Mouse (Mus musculus): Measurements from ENCODE around the gene Ear1. TPM values are rescaled to one million over a fixed set of nuclear protein-coding genes. Genes with fewer than 3 reads are reported as not detected.
"Not testable (repeated sequence)": the region's sequence is repeated elsewhere in the genome, so short reads cannot be mapped to it uniquely, and the experiment has no call there.

Gene Ear1
- total RNA-seq (2021) = not detected

DNA sequence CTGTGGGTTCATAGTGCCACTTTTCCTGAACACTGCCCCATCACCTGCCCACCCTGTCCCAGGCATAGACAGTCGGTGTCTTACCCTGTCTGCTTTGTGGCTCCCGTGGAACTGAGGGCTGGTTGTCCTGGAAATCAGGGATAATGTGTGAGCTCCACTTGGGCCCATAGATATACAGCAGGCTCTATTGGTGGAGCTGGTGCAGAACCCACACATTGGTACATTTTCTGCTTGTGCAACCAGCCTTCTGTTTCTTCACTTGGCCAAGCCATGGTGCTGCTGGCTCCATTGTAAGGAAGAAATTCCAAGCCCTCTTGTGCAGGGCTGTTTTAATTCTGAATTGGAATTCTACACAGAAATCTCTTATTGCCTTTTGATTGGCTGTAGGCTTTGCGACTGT lies at the start of gene Ear1:
TSS of gene Ear1 (minus strand) at position 101 of the 400 bp plus-strand sequence.
- DNase-seq = not testable (repeated sequence)

DNA sequence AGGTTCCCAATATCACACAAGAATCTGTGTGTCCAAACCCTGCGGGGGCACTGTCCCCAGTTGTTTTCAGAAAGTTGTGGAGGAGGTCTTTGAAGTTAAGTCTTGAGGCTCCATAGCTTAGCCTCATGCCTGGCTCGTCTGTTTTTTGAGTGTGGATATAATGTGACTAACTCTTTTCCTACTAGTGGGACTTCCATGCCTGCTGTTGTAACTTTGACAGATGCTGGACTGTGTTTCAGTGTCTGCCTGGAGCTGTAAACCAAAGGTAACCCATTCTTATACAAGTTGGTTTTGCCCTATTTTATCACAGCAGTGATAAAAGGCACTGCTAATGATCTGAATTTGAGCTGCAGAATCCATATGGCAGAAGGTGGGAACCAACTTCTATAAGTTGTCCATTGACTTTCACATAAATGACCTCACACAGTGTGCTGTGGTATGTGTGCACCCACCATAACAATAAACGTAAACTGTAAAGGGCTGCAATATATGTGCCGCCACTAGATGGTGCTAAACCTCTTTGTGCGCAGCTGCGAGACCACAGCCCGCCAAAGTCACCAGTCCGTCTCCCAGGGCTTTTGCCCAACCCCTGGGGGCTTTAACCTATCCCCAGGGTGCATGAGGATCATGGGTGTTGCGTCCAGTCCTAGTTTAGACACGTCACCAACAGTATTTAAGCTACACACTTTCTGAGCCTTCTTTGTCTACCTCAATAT lies 49.5 kb upstream of the Ear1 start, which contains the start of gene Gm8113:
TSS of gene Gm8113 (plus strand) at position 703 of the 716 bp plus-strand sequence.
- peak; percentile 75 for DNase-seq

DNA sequence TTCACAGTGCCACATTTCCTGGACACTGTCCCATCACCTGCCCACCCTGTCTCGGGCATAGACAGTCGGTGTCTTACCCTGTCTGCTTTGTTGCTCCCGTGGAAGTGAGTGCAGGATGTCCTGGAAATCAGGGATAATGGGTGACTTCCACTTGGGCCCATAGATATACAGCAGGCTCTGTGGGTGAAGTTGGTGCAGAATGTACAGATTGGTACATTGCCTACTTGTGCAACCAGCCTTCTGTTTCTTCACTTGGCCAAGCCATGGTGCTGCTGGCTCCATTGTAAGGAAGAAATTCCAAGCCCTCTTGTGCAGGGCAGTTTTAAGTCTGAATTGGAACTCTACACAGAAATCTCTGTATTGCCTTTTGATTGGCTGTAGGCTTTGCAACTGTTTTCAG lies 48.1 kb upstream of the Ear1 start, which contains the start of gene Ear10:
TSS of gene Ear10 (minus strand) at position 101 of the 400 bp plus-strand sequence.
- DNase-seq = not testable (repeated sequence)

DNA sequence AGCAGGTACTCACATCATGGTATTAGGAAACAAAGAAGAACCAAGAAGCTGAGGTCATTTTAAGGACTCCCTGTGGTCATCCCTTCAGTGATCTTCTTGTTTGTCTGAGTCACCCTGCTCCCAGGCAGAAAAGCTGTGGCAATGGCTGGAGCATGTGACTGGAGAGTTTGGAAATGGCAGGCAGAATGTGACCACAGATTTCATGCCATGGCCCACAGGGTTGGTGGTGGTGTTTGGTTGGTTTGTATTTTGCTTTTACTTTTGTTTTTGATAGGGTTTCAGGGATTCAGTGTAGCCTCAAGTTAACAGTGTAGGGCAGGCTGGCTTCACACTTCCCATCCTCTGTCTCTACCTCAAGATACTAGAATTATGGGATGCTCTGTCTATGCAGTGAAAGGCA lies 42.9 kb upstream of the Ear1 start:
- DNase-seq = not testable (repeated sequence)

DNA sequence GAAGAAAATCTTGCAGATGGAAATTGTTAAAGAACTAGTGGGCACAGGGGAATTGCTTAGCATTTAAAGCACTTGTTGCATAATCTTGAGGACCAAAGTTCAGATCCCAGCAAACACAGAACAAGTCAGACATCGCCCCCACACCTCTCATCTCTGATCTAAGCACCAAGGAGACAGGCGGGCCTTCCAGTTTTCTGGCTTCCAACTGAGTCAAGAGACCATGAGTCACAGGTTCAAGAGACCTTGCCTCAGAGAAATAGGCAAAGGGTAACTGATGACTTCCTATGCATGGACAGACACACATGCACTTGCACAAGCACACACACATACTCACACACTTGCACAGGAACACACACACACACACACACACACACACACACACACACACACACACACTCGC lies 23.3 kb upstream of the Ear1 start:
- not testable (repeated sequence) for DNase-seq

DNA sequence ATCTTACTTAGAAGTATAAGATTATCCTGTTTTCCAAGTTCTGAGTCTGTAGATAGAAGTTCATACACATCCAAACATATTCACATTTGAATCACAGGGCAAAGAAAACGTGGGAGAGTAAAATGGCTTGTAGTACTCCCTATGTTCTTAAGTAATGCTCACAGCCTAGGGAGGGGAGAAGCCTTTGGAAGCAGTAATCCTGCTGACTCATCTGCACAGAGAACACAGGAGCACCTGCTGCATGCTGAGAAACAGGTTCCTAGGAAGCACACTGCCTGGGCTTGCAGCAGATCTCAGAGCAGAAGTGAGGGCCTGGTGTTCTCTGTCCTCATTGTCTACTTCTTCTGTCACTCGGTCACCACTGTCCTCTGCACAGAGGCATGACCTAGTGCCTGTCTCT lies 20.0 kb upstream of the Ear1 start:
- DNase-seq = not testable (repeated sequence)

DNA sequence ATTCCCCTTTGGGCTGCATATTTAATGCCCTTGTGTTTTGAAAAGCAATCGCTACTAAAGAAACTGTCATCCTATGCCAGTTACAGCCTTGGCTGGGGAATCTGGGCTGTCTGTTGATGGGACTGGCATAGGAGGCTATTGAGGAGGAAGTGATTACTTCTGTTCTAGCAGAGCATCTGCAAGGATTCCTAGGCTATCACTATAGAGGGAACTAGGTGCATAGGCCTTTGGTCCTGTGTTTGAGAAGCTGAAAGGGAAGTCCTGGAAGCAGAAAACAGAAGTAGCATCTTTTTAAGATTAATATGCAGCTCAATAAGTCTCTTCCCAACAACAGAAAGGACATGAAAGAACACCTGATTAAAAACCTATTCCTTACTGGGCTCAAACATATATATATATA lies 16.0 kb upstream of the Ear1 start:
- DNase-seq = not testable (repeated sequence)

DNA sequence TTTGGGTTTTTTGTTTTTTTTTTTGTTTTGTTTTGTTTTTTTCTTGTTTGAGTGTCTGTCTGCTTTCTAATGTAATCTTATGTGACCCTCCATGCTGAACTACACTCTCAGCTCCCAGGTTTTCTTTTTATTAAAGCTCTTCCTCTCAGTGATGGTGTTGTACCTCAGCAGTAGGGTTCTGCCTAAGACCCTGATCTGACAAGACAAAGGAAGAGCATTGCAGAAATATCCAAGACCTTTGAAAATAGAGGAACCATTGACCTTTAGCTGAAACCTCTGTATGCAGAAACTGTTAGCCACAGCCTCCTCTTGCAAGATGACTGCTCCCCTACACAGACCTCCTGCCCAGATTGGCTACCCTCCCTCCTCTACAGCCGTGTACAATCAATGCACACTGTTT lies 10.9 kb upstream of the Ear1 start:
- DNase-seq = not testable (repeated sequence)

DNA sequence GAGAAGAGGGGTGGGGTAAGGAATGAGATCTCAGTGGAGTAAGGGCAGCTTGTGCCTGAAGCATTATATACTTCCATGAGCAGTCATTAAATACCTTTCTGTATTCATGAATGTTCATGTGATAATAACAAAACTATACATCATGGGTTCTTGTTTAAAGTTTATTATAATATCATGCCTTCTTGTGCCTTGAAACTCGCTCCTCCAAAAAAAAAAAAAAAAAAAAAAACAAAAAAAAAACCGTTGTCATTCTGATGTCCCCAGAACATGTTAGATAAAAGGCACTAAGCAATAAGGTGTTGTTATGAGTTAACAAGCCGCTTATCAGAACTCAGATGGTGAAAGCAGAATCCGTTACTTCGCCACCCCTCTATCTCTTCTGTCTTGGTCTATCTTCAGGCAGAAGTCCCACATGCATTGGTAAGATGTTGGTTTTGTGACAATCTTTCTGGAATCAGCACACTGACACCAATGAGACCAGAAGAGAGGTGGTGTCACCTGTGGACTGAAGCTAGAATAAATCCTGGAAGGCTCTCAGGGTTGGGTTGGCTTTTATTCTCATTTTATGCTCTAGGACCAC lies 4.7 kb upstream of the Ear1 start:
- DNase-seq = not testable (repeated sequence)

DNA sequence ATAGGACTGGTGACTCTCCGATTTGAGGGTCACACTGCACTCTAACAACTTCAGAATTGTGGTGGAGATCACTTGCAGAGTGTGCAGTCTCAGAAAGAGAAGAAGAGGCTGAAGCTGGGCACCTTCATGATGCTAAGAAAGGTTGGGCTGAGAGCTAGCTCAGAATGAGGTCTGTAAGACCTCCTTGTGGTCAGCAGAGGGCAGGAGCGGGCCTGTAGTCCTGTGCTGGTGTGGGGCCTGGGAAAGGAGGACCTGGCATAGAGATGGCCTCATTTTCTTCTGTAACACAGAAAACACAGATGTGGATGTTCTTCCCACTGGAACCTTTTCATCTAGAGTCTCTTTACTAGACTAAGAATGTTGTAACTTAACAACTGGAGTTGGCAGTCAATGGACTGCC lies 2.5 kb upstream of the Ear1 start:
- not testable (repeated sequence) for DNase-seq

DNA sequence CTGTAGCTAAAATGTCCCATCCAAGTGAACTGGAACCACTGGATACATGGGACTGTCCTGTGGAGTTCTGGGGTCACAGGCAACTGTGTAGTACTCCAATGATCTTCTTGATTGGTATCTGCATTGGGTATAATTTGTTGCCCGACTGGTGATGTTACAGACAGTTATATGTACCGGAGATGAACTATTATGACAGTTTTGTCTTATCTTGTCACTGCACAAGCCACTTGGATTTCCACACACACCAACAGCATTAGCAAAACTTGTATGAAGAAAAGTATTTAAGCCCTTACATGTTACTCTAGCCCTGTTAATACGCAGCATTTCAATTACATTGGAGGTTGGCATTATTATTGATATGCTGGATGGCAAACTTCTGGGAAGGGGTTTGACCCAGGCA lies 455 bp downstream of the Ear1 start:
- not testable (repeated sequence) for DNase-seq

DNA sequence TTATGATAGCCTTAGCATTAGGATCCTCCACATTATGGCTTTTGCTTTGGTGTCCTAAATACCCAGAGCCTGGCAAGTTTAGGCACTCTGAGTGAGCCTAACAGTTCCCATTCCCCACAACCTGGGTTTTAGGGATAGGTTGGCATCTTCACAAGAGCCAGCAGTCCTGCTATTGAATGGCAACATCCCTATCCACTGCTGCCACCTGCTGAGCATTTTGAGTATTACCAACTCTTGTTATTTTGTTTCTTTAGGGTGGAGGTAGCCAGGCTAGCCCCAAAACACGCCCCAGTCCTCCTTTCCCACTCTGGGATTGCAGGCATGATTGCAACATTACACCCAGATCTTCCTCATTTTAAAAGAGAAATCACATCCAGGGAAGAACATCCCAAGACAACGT lies 14.8 kb downstream of the Ear1 start:
- DNase-seq = peak; percentile 11

DNA sequence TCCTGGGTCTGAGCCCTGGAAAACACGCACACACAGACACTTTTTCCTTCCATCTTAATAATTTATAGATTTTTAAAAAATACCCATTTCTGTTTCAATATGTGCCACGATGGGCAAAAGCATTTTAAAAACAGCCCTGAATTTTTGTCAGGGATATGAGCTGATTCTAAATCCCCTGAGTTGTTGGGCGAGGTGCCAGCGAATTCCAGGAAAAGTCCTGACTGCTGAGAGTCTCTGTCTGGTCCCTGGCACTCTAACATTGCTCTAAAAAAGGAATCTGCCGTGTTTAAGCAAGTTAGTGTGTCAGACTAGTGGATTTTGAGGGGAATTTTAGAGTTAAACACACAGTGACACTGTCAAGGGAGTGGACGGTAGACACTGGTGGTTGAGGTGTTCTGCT lies 15.9 kb downstream of the Ear1 start:
- peak; percentile 47 for DNase-seq

DNA sequence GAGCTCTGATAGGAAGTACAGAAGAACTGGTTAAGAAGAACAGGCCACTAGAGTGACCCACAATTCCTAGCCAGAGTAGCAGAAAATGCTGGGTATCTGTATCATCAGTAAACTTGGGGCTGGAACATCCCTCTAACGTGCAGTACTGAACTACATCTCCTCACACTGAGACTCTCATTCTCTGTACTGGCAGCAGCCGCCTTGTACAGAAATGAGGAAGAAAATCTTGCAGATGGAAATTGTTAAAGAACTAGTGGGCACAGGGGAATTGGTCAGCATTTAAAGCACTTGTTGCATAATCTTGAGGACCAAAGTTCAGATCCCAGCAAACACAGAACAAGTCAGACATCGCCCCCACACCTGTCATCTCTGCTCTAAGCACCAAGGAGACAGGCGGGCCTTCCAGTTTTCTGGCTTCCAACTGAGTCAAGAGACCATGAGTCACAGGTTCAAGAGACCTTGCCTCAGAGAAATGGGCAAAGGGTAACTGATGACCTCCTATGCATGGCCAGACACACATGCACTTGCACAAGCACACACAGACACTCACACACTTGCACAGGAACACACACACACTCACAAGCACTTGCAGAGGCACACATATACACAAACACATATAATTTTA lies 31.3 kb downstream of the Ear1 start:
- not testable (repeated sequence) for DNase-seq

DNA sequence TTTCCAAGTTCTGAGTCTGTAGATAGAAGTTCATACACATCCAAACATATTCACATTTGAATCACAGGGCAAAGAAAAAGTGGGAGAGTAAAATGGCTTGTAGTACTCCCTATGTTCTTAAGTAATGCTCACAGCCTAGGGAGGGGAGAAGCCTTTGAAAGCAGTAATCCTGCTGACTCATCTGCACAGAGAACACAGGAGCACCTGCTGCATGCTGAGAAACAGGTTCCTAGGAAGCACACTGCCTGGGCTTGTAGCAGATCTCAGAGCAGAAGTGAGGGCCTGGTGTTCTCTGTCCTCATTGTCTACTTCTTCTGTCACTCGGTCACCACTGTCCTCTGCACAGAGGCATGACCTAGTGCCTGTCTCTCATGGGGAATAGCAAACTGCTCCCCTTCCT lies 34.3 kb downstream of the Ear1 start:
- DNase-seq = not testable (repeated sequence)

DNA sequence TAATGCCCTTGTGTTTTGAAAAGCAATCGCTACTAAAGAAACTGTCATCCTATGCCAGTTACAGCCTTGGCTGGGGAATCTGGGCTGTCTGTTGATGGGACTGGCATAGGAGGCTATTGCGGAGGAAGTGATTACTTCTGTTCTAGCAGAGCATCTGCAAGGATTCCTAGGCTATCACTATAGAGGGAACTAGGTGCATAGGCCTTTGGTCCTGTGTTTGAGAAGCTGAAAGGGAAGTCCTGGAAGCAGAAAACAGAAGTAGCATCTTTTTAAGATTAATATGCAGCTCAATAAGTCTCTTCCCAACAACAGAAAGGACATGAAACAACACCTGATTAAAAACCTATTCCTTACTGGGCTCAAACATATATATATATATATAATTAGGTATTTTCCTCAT lies 40.0 kb downstream of the Ear1 start:
- not testable (repeated sequence) for DNase-seq

DNA sequence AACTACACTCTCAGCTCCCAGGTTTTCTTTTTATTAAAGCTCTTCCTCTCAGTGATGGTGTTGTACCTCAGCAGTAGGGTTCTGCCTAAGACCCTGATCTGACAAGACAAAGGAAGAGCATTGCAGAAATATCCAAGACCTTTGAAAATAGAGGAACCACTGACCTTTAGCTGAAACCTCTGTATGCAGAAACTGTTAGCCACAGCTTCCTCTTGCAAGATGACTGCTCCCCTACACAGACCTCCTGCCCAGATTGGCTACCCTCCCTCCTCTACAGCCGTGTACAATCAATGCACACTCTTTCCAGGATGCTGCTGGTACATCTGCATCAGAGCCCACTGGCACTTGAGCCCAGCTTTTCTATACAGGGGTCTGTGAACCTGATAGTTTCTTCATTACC lies 44.9 kb downstream of the Ear1 start:
- DNase-seq = not testable (repeated sequence)

DNA sequence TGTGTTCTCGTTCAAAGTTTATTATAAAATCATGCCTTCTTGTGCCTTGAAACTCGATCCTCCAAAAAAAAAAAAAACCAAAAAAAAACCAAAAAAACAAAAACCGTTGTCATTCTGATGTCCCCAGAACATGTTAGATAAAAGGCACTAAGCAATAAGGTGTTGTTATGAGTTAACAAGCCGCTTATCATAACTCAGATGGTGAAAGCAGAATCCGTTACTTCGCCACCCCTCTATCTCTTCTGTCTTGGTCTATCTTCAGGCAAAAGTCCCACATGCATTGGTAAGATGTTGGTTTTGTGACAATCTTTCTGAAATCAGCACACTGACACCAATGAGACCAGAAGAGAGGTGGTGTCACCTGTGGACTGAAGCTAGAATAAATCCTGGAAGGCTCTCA lies 51.1 kb downstream of the Ear1 start:
- DNase-seq = not testable (repeated sequence)

DNA sequence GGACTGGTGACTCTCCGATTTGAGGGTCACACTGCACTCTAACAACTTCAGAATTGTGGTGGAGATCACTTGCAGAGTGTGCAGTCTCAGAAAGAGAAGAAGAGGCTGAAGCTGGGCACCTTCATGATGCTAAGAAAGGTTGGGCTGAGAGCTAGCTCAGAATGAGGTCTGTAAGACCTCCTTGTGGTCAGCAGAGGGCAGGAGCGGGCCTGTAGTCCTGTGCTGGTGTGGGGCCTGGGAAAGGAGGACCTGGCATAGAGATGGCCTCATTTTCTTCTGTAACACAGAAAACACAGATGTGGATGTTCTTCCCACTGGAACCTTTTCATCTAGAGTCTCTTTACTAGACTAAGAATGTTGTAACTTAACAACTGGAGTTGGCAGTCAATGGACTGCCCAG lies 53.4 kb downstream of the Ear1 start:
- DNase-seq = not testable (repeated sequence)

DNA sequence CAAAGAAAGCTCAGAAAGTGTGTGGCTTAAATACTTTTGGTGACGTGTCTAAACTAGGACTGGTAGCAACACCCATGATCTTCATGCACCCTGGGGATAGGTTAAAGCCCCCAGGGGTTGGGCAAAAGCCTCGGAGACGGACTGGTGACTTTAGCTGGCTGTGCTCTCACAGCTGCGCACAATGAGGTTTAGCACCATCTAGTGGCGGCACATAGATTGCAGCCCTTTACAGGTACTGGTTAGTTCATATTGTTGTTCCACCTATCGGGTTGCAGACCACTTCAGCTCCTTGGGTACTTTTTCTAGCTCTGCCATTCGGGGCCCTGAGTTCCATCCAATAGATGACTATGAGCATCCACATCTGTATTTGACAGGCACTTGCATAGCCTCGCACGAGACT lies 62.9 kb downstream of the Ear1 start:
- peak; percentile 40 for DNase-seq

DNA sequence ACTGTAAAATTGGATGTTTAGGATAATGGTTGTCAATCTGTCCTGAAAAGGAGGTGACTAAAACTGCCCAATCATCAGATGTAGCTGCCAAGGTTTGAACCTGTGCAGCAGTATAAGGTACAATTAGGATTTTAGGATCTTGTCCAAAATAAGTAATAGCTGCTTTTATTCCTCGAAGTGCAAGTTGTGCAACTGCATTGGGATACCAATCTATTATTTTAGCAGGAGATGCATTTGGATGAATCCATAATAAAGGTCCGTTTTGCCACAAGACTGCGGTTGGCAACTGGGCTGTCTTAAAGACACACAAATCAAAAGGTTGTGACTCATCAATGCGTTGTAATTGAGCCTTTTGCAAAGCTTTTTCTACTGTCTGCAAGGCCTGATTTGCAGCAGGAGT lies 67.2 kb downstream of the Ear1 start:
- DNase-seq = not testable (repeated sequence)

DNA sequence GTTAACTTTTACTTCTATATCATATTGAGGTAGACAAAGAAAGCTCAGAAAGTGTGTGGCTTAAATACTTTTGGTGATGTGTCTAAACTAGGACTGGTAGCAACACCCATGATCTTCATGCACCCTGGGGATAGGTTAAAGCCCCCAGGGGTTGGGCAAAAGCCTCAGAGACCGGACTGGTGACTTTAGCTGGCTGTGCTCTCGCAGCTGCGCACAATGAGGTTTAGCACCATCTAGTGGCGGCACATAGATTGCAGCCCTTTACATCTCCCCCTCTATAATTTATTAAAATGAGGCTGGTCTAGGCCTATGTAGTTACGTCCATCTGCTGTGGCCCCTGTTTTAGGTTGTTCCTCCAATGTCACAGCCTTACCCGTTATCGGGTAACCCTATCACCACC lies 70.9 kb downstream of the Ear1 start:
- DNase-seq = not testable (repeated sequence)

DNA sequence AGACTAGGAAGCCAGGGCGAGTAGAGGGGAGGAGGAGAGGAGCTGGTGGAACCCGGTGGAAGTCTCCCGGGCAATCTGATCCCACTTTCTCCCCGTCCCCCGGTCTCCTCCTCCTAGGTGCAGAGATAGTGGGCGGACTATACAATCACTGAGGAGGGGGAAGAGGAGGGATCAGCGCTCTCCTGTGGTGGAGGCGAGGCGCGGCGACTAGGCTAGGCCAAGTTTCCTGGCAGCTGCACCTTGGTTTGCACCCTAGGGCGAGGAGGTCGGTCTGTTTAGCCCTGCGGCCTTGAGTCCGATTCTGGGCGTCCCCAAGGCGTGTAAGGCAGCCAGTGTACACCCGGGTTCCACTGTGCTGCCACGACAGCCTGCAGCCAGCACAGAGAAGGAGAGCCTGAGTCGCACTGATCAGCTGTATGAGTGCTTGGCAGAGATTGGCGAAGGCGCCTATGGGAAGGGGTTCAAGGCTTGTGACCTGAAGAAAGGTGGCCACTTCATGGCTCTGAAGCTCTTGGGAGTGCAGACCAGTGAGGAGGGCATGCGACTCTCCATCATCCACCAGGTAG lies 78.3 kb downstream of the Ear1 start:
- DNase-seq = not testable (repeated sequence)

Data from heart, postnatal 4 days (tissue).